Mouse (Mus musculus) testis, adult 2 months (tissue): ENCODE results near the gene Prr23a1.

Source experiments
- CTCF ChIP-seq: fragments of 200-500 bp; IDR thresholded peaks from 2 replicates; pipeline ENCODE4 v1.5.1; 2012; ENCODE audit warnings: low read depth, mild to moderate bottlenecking, inconsistent platforms, low read length, moderate library complexity; ENCODE audit not compliant: control insufficient read depth, insufficient read depth, insufficient replicate concordance
- POLR2A ChIP-seq: fragments of 200-500 bp; IDR thresholded peaks from 2 replicates; pipeline ENCODE4 v1.6.1; 2012; ENCODE audit warnings: low read depth, mild to moderate bottlenecking, inconsistent platforms, low read length, moderate library complexity; ENCODE audit not compliant: control insufficient read depth

GRCm38 (mm10) chr9:98823805-98824204 lies 18.5 kb upstream of the Prr23a1 start:
- TF ChIP-seq POLR2A (no peak), CTCF (no peak)
